Mouse (Mus musculus) ES-E14 (cell line): Measurements from ENCODE around the gene Kif18b.

Experiments
- CHD2 ChIP-seq: IDR thresholded peaks from 2 replicates; pipeline ENCODE4 v1.6.1; 2014; ENCODE audit warnings: mild to moderate bottlenecking, low read depth, low read length, inconsistent platforms
- HCFC1 ChIP-seq: IDR thresholded peaks from 2 replicates; pipeline ENCODE4 v1.6.1; 2012; ENCODE audit warnings: low read length, inconsistent platforms, borderline replicate concordance; ENCODE audit not compliant: insufficient read depth
- MAFK ChIP-seq: IDR thresholded peaks from 2 replicates; pipeline ENCODE4 v1.6.1; 2014; ENCODE audit warnings: mild to moderate bottlenecking, low read depth, low read length, inconsistent platforms; ENCODE audit not compliant: insufficient read depth
- ZC3H11A ChIP-seq: IDR thresholded peaks from 2 replicates; pipeline ENCODE4 v1.6.1; 2012; ENCODE audit warnings: low read depth, mild to moderate bottlenecking, inconsistent platforms, low read length, borderline replicate concordance
- ZNF384 ChIP-seq: IDR thresholded peaks from 2 replicates; pipeline ENCODE4 v1.6.1; 2012; ENCODE audit warnings: low read depth, low read length, inconsistent platforms

DNA sequence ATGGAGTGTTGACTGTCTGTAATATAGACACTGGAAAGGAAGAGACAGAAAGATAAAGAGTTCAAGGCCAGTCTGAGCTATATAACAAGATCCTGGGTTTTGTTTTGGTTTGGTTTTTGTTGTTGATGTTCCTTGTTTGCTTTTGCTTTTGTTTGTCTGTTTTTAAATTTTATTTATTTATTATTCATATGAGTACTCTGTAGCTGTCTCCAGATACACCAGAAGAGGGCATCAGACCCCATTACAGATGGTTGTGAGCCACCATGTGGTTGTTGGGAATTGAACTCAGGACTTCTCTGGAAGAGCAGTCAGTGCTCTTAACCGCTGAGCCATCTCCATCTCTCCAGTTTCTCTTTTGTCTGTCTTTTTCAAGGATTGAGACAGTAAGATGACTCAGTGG, 33.9 kb upstream of the Kif18b start:
- TF ChIP-seq HCFC1 (no peak), CHD2 (no peak), MAFK (no peak), ZNF384 (no peak), ZC3H11A (no peak)
